Mouse (Mus musculus) thymus, adult 2 months (tissue): ENCODE data around the gene Atoh7. TPM values are rescaled to one million over a fixed set of nuclear protein-coding genes. Genes with fewer than 3 reads are reported as not detected.

Source experiments
- DNase-seq: peaks from one replicate; pipeline ENCODE4 v3.0.0; 2021
- H3K27ac ChIP-seq: fragments of 200-500 bp; 2 replicates; pipeline ENCODE4 v1.5.1; 2012; ENCODE audit warnings: low read length, control low read depth; ENCODE audit not compliant: control insufficient read depth, insufficient read depth
- H3K27me3 ChIP-seq: fragments of 200-500 bp; 2 replicates; pipeline ENCODE4 v1.6.1; 2012; ENCODE audit warnings: mild to moderate bottlenecking, low read length, moderate library complexity, mixed read lengths; ENCODE audit not compliant: control insufficient read depth, insufficient read depth
- H3K36me3 ChIP-seq: fragments of 200-500 bp; 2 replicates; pipeline ENCODE4 v1.6.1; 2012; ENCODE audit warnings: mild to moderate bottlenecking, low read length, moderate library complexity; ENCODE audit not compliant: control insufficient read depth, insufficient read depth
- H3K4me1 ChIP-seq: fragments of 200-500 bp; replicated peaks from 2 replicates; pipeline ENCODE4 v1.6.1; 2012; ENCODE audit warnings: low read length; ENCODE audit not compliant: control insufficient read depth, insufficient read depth
- H3K4me3 ChIP-seq: fragments of 200-500 bp; 2 replicates; pipeline ENCODE4 v1.5.1; 2012; ENCODE audit warnings: mild to moderate bottlenecking, low read length, control low read depth, moderate library complexity; ENCODE audit not compliant: control insufficient read depth, insufficient read depth
- CTCF ChIP-seq: fragments of 200-500 bp; IDR thresholded peaks from 2 replicates; pipeline ENCODE4 v1.5.1; 2012; ENCODE audit warnings: mild to moderate bottlenecking, control low read depth, low read length, moderate library complexity, borderline replicate concordance; ENCODE audit not compliant: control insufficient read depth, poor library complexity, insufficient read depth; ENCODE audit errors: extremely low read depth
- POLR2A ChIP-seq: fragments of 200-500 bp; IDR thresholded peaks from 2 replicates; pipeline ENCODE4 v1.6.1; 2012; ENCODE audit warnings: mild to moderate bottlenecking, low read length, control low read depth, moderate library complexity; ENCODE audit not compliant: control insufficient read depth, poor library complexity, insufficient read depth; ENCODE audit errors: extremely low read depth
- WGBS: fragments of 180-500 bp; shearing (Covaris S2); methylation state at CpG from one replicate; pipeline ENCODE4 v1.1.7; 2018; 5-methylcytosine and 5-hydroxymethylcytosine counted together
- polyA plus RNA-seq: library from polyadenylated mRNA; depleted of rRNA; stranded (reverse); fragments of >200 nt; gene quantifications from 2 replicates; pipeline ENCODE4 v1.2.3, GENCODE M21; 2012

Gene Atoh7
- polyA plus RNA-seq, 1 experiment, result 0.05 TPM

- TF ChIP-seq POLR2A (no peak), CTCF (peak; percentile 79; the same call in 1 of the 2 replicates)
- Histone ChIP-seq H3K27me3 (no peaks in the 10 kb centered on the region), H3K4me1 (no peaks in the 10 kb centered on the region), H3K36me3 (no peaks in the 10 kb centered on the region), H3K4me3 (no peak overlapping the region), H3K27ac (no peak overlapping the region)
- peak; percentile 77 for DNase-seq
- 14% methylated on average over 5 of the region's 5 CpGs for WGBS
These were observed 33.5 kb upstream of the Atoh7 start for GRCm38 (mm10) chr10:63065988-63066387.

- H3K27ac ChIP-seq, result no peak overlapping the region
- WGBS, result 55% methylated on average over 10 of the region's 10 CpGs
- TF ChIP-seq POLR2A (no peak), CTCF (no peak)
- no peak overlapping the region for H3K4me3 ChIP-seq
- no peaks in the 10 kb centered on the region for H3K36me3 ChIP-seq
- no peak for DNase-seq
- H3K27me3 ChIP-seq, result no peaks in the 10 kb centered on the region
- H3K4me1 ChIP-seq, result peaks cover 12% of the 10 kb centered on the region
These were observed 13.1 kb upstream of the Atoh7 start for GRCm38 (mm10) chr10:63086304-63086703.

GRCm38 (mm10) chr10:63089103-63089757 lies 10.2 kb upstream of the Atoh7 start:
- no peak overlapping the region for H3K4me3 ChIP-seq
- WGBS, result 14% methylated on average over 8 of the region's 8 CpGs
- H3K4me1 ChIP-seq, result peaks cover 21% of the 10 kb centered on the region
- no peaks in the 10 kb centered on the region for H3K27me3 ChIP-seq
- H3K36me3 ChIP-seq, result no peaks in the 10 kb centered on the region
- no peak for DNase-seq
- peak overlapping the region; percentile 49 for H3K27ac ChIP-seq
- no peak for TF ChIP-seq CTCF
- no peak for TF ChIP-seq POLR2A

GRCm38 (mm10) chr10:63089758-63090571 lies 9.5 kb upstream of the Atoh7 start:
- no peaks in the 10 kb centered on the region for H3K27me3 ChIP-seq
- peaks cover 21% of the 10 kb centered on the region for H3K4me1 ChIP-seq
- H3K27ac ChIP-seq, result no peak overlapping the region
- H3K4me3 ChIP-seq, result no peak overlapping the region
- 51% methylated on average over 26 of the region's 26 CpGs for whole genome bisulfite sequencing
- no peak for DNase-seq
- TF ChIP-seq POLR2A (no peak), CTCF (no peak)
- no peaks in the 10 kb centered on the region for H3K36me3 ChIP-seq

DNA sequence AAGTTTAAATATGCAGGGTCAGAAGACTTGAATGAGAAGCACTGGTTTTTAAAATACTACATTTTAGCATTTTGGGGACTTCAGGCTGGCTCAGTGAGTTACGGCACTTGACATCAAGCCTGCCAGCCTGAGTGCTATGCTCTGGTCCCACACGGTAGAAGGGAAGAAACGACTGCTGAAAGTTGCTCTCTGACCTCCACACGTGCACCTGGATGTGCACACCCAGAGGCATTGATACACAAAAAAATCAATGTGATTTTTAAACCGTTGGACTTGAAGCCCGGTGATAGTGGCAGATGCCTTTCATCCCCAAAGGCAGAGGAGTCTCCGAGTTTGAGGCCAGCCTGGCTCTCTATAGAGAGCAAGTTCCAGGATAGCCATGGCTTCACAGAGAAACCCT lies 7.5 kb upstream of the Atoh7 start:
- Histone ChIP-seq H3K4me1 (peaks cover 21% of the 10 kb centered on the region), H3K27me3 (no peaks in the 10 kb centered on the region), H3K27ac (no peak overlapping the region), H3K36me3 (no peaks in the 10 kb centered on the region), H3K4me3 (no peak overlapping the region)
- TF ChIP-seq POLR2A, result no peak
- no peak for TF ChIP-seq CTCF
- no peak for DNase-seq
- WGBS, result 89% methylated on average over 7 of the region's 7 CpGs

DNA sequence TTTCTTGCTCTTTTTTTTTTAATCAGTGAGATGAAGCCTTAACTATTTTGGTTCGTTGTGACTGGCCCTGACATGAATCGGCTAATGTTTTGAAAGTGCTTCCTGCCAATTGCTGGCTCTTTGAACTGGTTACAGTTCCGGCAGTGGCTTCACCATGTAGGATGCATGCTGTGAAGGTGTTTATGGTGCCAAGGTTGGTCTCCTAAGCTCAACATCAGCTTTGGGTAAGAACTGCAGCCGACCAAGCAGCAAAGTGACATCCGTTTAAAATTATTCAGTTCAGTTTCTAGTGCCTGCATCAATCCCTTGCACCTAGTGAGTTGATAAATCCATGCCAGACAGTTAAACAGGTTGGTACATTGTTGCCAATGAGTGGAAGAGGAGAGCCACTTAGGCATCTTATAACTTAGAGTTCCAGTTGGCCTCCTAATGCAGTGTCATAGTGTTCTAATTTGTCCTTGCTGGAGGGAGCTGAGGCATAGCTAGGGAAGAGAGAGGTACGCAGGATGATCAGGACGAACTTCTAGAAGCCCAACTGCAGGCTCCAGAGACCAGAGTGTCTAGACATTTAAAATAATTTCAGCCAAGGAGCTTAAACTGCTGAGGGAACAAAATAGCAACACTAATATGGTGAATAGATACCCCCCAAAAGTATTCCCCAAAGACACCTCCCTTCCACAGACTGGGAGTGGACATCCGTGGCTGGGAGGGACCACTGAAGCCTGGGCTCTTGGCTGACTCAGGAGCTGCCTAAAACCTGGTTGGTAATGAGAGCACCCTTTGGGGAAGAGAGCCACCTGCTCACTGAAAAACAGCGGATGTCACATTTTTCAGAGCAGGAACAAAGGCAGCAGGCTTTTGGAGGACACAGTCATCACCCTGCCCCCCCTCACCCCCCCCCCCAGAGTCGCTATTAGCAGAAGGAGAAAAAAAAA lies 6.6 kb upstream of the Atoh7 start:
- TF ChIP-seq CTCF, result no peak
- TF ChIP-seq POLR2A, result no peak
- H3K27ac ChIP-seq, result peak overlapping the region; percentile 86
- H3K4me3 ChIP-seq, result no peak overlapping the region
- no peaks in the 10 kb centered on the region for H3K36me3 ChIP-seq
- no peaks in the 10 kb centered on the region for H3K27me3 ChIP-seq
- peaks cover 21% of the 10 kb centered on the region for H3K4me1 ChIP-seq
- WGBS, result 43% methylated on average over 10 of the region's 10 CpGs
- no peak for DNase-seq
